Mouse (Mus musculus): ENCODE data around the gene Zfp746.

- no peak for TF ChIP-seq CTCF (IDR thresholded peaks at IDR 0.05; ENCODE audit: low read depth, low read length)
- TF ChIP-seq GATA1 (IDR thresholded peaks at IDR 0.05; ENCODE audit: borderline replicate concordance, low read length): no peak
- peak; percentile 34; the same call in 1 of the 2 replicates for TF ChIP-seq TAL1 (conservative IDR thresholded peaks at IDR 0.05; ENCODE audit: low read depth, low read length)
- TF ChIP-seq POLR2AphosphoS5 (IDR thresholded peaks at IDR 0.05; ENCODE audit: insufficient replicate concordance, low read depth, low read length): no peak
- TF ChIP-seq GATA2 (IDR thresholded peaks at IDR 0.05; ENCODE audit: borderline replicate concordance, low read depth, low read length): no peak
Measured at GRCm38 (mm10) chr6:48060895-48061294, 25.5 kb downstream of the Zfp746 start.
